Mouse (Mus musculus) hindbrain, embryonic 14.5 days (tissue): Measurements from ENCODE around the gene Fmo2. TPM values are rescaled to one million over a fixed set of nuclear protein-coding genes. Genes with fewer than 3 reads are reported as not detected.
A peak's percentile ranks its signal among the peaks of the same experiment; 100 is the strongest.

Source experiments
- ATAC-seq: fragments of 200-750 bp; cut with Nextera tagmentation; 2 replicates; pipeline ENCODE4 v1.8.0; 2017; ENCODE audit warnings: moderate number of reproducible peaks, mild to moderate bottlenecking, moderate TSS enrichment, moderate library complexity; ENCODE audit not compliant: low FRiP score
- DNase-seq: peaks from one replicate; pipeline ENCODE4 v3.0.0-alpha.2; 2015; ENCODE audit warnings: low spot score
- H3K27ac ChIP-seq: fragments of 300-500 bp; sonication (generic); 2 replicates; pipeline ENCODE4 v1.5.1; 2014; ENCODE audit warnings: mild to moderate bottlenecking, moderate library complexity
- H3K27me3 ChIP-seq: fragments of 300-500 bp; sonication (generic); 2 replicates; pipeline ENCODE4 v1.6.1; 2014; ENCODE audit warnings: mild to moderate bottlenecking, low read length, mixed read lengths; ENCODE audit not compliant: control insufficient read depth, insufficient read depth
- H3K36me3 ChIP-seq: fragments of 300-500 bp; sonication (generic); replicated peaks from 2 replicates; pipeline ENCODE4 v1.6.1; 2014; ENCODE audit not compliant: control insufficient read depth, insufficient read depth
- H3K4me1 ChIP-seq: fragments of 300-500 bp; sonication (generic); replicated peaks from 2 replicates; pipeline ENCODE4 v1.6.1; 2014; ENCODE audit warnings: antibody characterized with exemption, low read length, mixed read lengths; ENCODE audit not compliant: control insufficient read depth, insufficient read depth
- H3K4me2 ChIP-seq: fragments of 300-500 bp; sonication (generic); replicated peaks from 2 replicates; pipeline ENCODE4 v1.6.1; 2014; ENCODE audit warnings: mild to moderate bottlenecking, moderate library complexity
- H3K4me3 ChIP-seq: fragments of 300-500 bp; sonication (generic); replicated peaks from 2 replicates; pipeline ENCODE4 v1.5.1; 2014; ENCODE audit warnings: mild to moderate bottlenecking, low read length
- H3K9ac ChIP-seq: fragments of 300-500 bp; sonication (generic); 2 replicates; pipeline ENCODE4 v1.6.1; 2014
- H3K9me3 ChIP-seq: fragments of 300-500 bp; sonication (generic); 2 replicates; pipeline ENCODE4 v1.6.1; 2016; ENCODE audit warnings: low read length; ENCODE audit not compliant: control insufficient read depth
- WGBS: fragments of 180-500 bp; shearing (Covaris S2); extraction: QIAGEN DNeasy Blood & Tissue Kit; methylation state at CpG from one replicate; pipeline ENCODE4 v1.1.7; 2014; 5-methylcytosine and 5-hydroxymethylcytosine counted together
- polyA plus RNA-seq: library from polyadenylated mRNA; unstranded; fragments of >200 nt; fragmentation: Nextera tagmentation; extraction: Ambion mirVana; gene quantifications from 2 replicates; pipeline ENCODE4 v1.2.1, GENCODE M21; 2014

The Fmo2 gene
- polyA plus RNA-seq, 1 experiment from 2014 or later = 0.12 TPM

- H3K36me3 ChIP-seq = no peaks in the 10 kb centered on the region
- no peak overlapping the region for H3K4me3 ChIP-seq
- no peaks in the 10 kb centered on the region for H3K27me3 ChIP-seq
- H3K9ac ChIP-seq = no peak overlapping the region
- peak overlapping the region; percentile 66; the same call in 1 of the 2 replicates for H3K27ac ChIP-seq
- 0 out of 2 replicates have a peak, but pooled peaks cover 5% of the 10 kb centered on the region for H3K4me1 ChIP-seq
- 69% methylated on average over 9 of the region's 9 CpGs for WGBS
- no peaks in the 10 kb centered on the region for H3K9me3 ChIP-seq
- no peak overlapping the region for H3K4me2 ChIP-seq
- ATAC-seq = peak; percentile 54; the same call in 1 of the 2 replicates
- no peak for DNase-seq
Observed at GRCm38 (mm10) chr1:162859996-162860605, 38.4 kb downstream of the Fmo2 start.

GRCm38 (mm10) chr1:162859545-162859976 lies 39.0 kb downstream of the Fmo2 start:
- Histone ChIP-seq H3K4me2 (peak overlapping the region; percentile 38), H3K27me3 (no peaks in the 10 kb centered on the region), H3K36me3 (no peaks in the 10 kb centered on the region), H3K4me1 (0 out of 2 replicates have a peak, but pooled peaks cover 5% of the 10 kb centered on the region), H3K9me3 (no peaks in the 10 kb centered on the region), H3K4me3 (peak overlapping the region; percentile 5; the same call in 1 of the 2 replicates), H3K9ac (no peak overlapping the region), H3K27ac (peak overlapping the region; percentile 66)
- WGBS = 51% methylated on average over 10 of the region's 10 CpGs
- DNase-seq (no peak), ATAC-seq (peak; percentile 62; the same call in 1 of the 2 replicates)

GRCm38 (mm10) chr1:162858748-162859130 lies 39.8 kb downstream of the Fmo2 start:
- 44% methylated on average over 12 of the region's 12 CpGs for WGBS
- peak overlapping the region; percentile 38 for H3K4me2 ChIP-seq
- H3K9me3 ChIP-seq = no peaks in the 10 kb centered on the region
- H3K4me1 ChIP-seq = 0 out of 2 replicates have a peak, but pooled peaks cover 5% of the 10 kb centered on the region
- H3K27ac ChIP-seq = peak overlapping the region; percentile 66
- ATAC-seq = peak; percentile 75
- DNase-seq = peak; percentile 35
- no peaks in the 10 kb centered on the region for H3K36me3 ChIP-seq
- peak overlapping the region; percentile 20; the same call in 1 of the 2 replicates for H3K9ac ChIP-seq
- no peaks in the 10 kb centered on the region for H3K27me3 ChIP-seq
- peak overlapping the region; percentile 22 for H3K4me3 ChIP-seq

GRCm38 (mm10) chr1:162857766-162858747 lies 40.5 kb downstream of the Fmo2 start:
- H3K4me2 ChIP-seq = peak overlapping the region; percentile 38
- peak overlapping the region; percentile 20; the same call in 1 of the 2 replicates for H3K9ac ChIP-seq
- no peaks in the 10 kb centered on the region for H3K27me3 ChIP-seq
- H3K4me3 ChIP-seq = peak overlapping the region; percentile 22
- 53% methylated on average over 17 of the region's 18 CpGs for WGBS
- H3K4me1 ChIP-seq = 0 out of 2 replicates have a peak, but pooled peaks cover 5% of the 10 kb centered on the region
- H3K36me3 ChIP-seq = no peaks in the 10 kb centered on the region
- DNase-seq = no peak
- peak overlapping the region; percentile 74 for H3K27ac ChIP-seq
- no peaks in the 10 kb centered on the region for H3K9me3 ChIP-seq
- ATAC-seq = peak; percentile 48; the same call in 1 of the 2 replicates

GRCm38 (mm10) chr1:162853812-162854482 lies 44.6 kb downstream of the Fmo2 start:
- no peak for ATAC-seq

GRCm38 (mm10) chr1:162847554-162847953 lies 51.0 kb downstream of the Fmo2 start:
- ATAC-seq (no peak), DNase-seq (no peak)
- no peaks in the 10 kb centered on the region for H3K27me3 ChIP-seq
- 99% methylated on average over 6 of the region's 6 CpGs for WGBS
- no peak overlapping the region for H3K4me3 ChIP-seq
- H3K4me2 ChIP-seq = no peak overlapping the region
- no peaks in the 10 kb centered on the region for H3K36me3 ChIP-seq
- H3K4me1 ChIP-seq = no peaks in the 10 kb centered on the region
- no peak overlapping the region for H3K27ac ChIP-seq
- no peaks in the 10 kb centered on the region for H3K9me3 ChIP-seq
- H3K9ac ChIP-seq = no peak overlapping the region

More at GRCm38 (mm10) chr1:162853812-162854482, 44.6 kb downstream of the Fmo2 start:
- no peak overlapping the region for H3K27ac ChIP-seq
- no peaks in the 10 kb centered on the region for H3K9me3 ChIP-seq
- H3K4me2 ChIP-seq = no peak overlapping the region
- H3K27me3 ChIP-seq = no peaks in the 10 kb centered on the region
- no peak for DNase-seq
- H3K36me3 ChIP-seq = no peaks in the 10 kb centered on the region
- 0 out of 2 replicates have a peak, but pooled peaks cover 4% of the 10 kb centered on the region for H3K4me1 ChIP-seq
- no peak overlapping the region for H3K9ac ChIP-seq
- WGBS = 70% methylated on average over 3 of the region's 3 CpGs
- H3K4me3 ChIP-seq = no peak overlapping the region

GRCm38 (mm10) chr1:162840211-162840610 lies 58.3 kb downstream of the Fmo2 start:
- Histone ChIP-seq H3K9me3 (no peaks in the 10 kb centered on the region; the same call in 1 of the 2 replicates), H3K27me3 (no peaks in the 10 kb centered on the region), H3K9ac (no peak overlapping the region), H3K27ac (no peak overlapping the region), H3K36me3 (no peaks in the 10 kb centered on the region), H3K4me3 (no peak overlapping the region), H3K4me2 (no peak overlapping the region), H3K4me1 (no peaks in the 10 kb centered on the region)
- DNase-seq = no peak
- ATAC-seq = no peak
- 92% methylated on average over 9 of the region's 9 CpGs for WGBS

GRCm38 (mm10) chr1:162838976-162839375 lies 59.5 kb downstream of the Fmo2 start:
- H3K9me3 ChIP-seq = no peaks in the 10 kb centered on the region; the same call in 1 of the 2 replicates
- WGBS = 98% methylated on average over 6 of the region's 6 CpGs
- H3K36me3 ChIP-seq = no peaks in the 10 kb centered on the region
- ATAC-seq (no peak), DNase-seq (no peak)
- H3K4me3 ChIP-seq = no peak overlapping the region
- H3K4me1 ChIP-seq = no peaks in the 10 kb centered on the region
- no peaks in the 10 kb centered on the region for H3K27me3 ChIP-seq
- H3K27ac ChIP-seq = no peak overlapping the region
- no peak overlapping the region for H3K4me2 ChIP-seq
- no peak overlapping the region for H3K9ac ChIP-seq
